ENCODE assay signal across 8 mouse cellular contexts in genomic region chr2:49620626-49621117, GRCm38 (mm10). TPM values are rescaled to one million over a fixed set of nuclear protein-coding genes. Genes with fewer than 3 reads are reported as not detected.
A peak's percentile ranks its signal among the peaks of the same experiment; 100 is the strongest.
DNase-seq lines count a peak whose midpoint lies in the region; ATAC-seq and TF ChIP-seq lines count a peak whose summit lies in the region.

No protein-coding gene starts in this region.

- H3K9me3 ChIP-seq in hindbrain, embryonic 11.5 days (ENCODE audit: control insufficient read depth, low read length): no peaks in the 10 kb centered on the region
- H3K9me3 ChIP-seq in limb, embryonic 14.5 days (ENCODE audit: control insufficient read depth, low read length): no peaks in the 10 kb centered on the region
- H3K9me3 ChIP-seq in stomach, embryonic 15.5 days: no peaks in the 10 kb centered on the region

- H3K36me3 ChIP-seq in hindbrain, embryonic 11.5 days (ENCODE audit: control insufficient read depth, insufficient read depth, low read length): no peaks in the 10 kb centered on the region
- H3K36me3 ChIP-seq in limb, embryonic 14.5 days (ENCODE audit: control insufficient read depth, insufficient read depth, low read length): no peaks in the 10 kb centered on the region
- no peaks in the 10 kb centered on the region for H3K36me3 ChIP-seq in stomach, embryonic 15.5 days

- 12% methylated on average over 14 of the region's 14 CpGs for WGBS in hindbrain, embryonic 11.5 days
- 16% methylated on average over 14 of the region's 14 CpGs for WGBS in limb, embryonic 14.5 days
- 22% methylated on average over 14 of the region's 14 CpGs for WGBS in stomach, embryonic 15.5 days

- H3K9ac ChIP-seq in hindbrain, embryonic 11.5 days (ENCODE audit: low read depth, low read length): peak overlapping the region; percentile 93
- no peak overlapping the region for H3K9ac ChIP-seq in limb, embryonic 14.5 days (ENCODE audit: low read depth, low read length, severe bottlenecking)
- no peak overlapping the region for H3K9ac ChIP-seq in stomach, embryonic 15.5 days

- DNase-seq in CD4-positive, CD25-positive, alpha-beta regulatory T cell, adult 2 months (ENCODE audit: low read depth, low spot score): peak; percentile 9
- DNase-seq in cerebellum, postnatal 25 days: peak; percentile 72 to 75
- DNase-seq in hindbrain, embryonic 11.5 days (ENCODE audit: low spot score): peak; percentile 74
- no peak for DNase-seq in limb, embryonic 14.5 days (ENCODE audit: low spot score)
- no peak for DNase-seq in adipocyte (ENCODE audit: low spot score)

- no peaks in the 10 kb centered on the region; the same call in 1 of the 2 replicates for H3K4me1 ChIP-seq in hindbrain, embryonic 11.5 days (replicated peaks; ENCODE audit: control insufficient read depth, insufficient read depth, low read length)
- peaks cover 10% of the 10 kb centered on the region for H3K4me1 ChIP-seq in limb, embryonic 14.5 days (ENCODE audit: control insufficient read depth, insufficient read depth, low read length)
- peaks cover 8% of the 10 kb centered on the region for H3K4me1 ChIP-seq in stomach, embryonic 15.5 days

- no peaks in the 10 kb centered on the region for H3K27me3 ChIP-seq in hindbrain, embryonic 11.5 days (ENCODE audit: control insufficient read depth, insufficient read depth, low read length)
- H3K27me3 ChIP-seq in limb, embryonic 14.5 days (ENCODE audit: control insufficient read depth, insufficient read depth, low read length): no peaks in the 10 kb centered on the region
- H3K27me3 ChIP-seq in stomach, embryonic 15.5 days (replicated peaks): peaks cover 17% of the 10 kb centered on the region

- H3K27ac ChIP-seq in hindbrain, embryonic 11.5 days (ENCODE audit: low read depth, low read length): peak overlapping the region; percentile 75
- H3K27ac ChIP-seq in limb, embryonic 14.5 days (replicated peaks; ENCODE audit: low read depth, low read length): no peak overlapping the region
- no peak overlapping the region for H3K27ac ChIP-seq in stomach, embryonic 15.5 days

- TF ChIP-seq POLR2A in limb, embryonic 14.5 days (IDR thresholded peaks at IDR 0.05; ENCODE audit: borderline replicate concordance, extremely low read depth, insufficient read depth, insufficient read length): no peak

- H3K4me3 ChIP-seq in hindbrain, embryonic 11.5 days (ENCODE audit: low read depth, low read length): peak overlapping the region; percentile 83
- peak overlapping the region; percentile 69 for H3K4me3 ChIP-seq in limb, embryonic 14.5 days (replicated peaks; ENCODE audit: low read length)
- H3K4me3 ChIP-seq in stomach, embryonic 15.5 days (replicated peaks): peak overlapping the region; percentile 65; the same call in 1 of the 2 replicates

- H3K4me2 ChIP-seq in hindbrain, embryonic 11.5 days (replicated peaks; ENCODE audit: low read depth, low read length): peak overlapping the region; percentile 57
- peak overlapping the region; percentile 89 for H3K4me2 ChIP-seq in limb, embryonic 14.5 days (replicated peaks; ENCODE audit: low read depth, low read length, severe bottlenecking)
- H3K4me2 ChIP-seq in stomach, embryonic 15.5 days: peak overlapping the region; percentile 92; the same call in 1 of the 2 replicates

- ATAC-seq in CD4-positive, CD25-positive, alpha-beta regulatory T cell, adult 4 months: no peak
- peak; percentile 81 for ATAC-seq in hindbrain, embryonic 11.5 days (ENCODE audit: low FRiP score)
- ATAC-seq in limb, embryonic 14.5 days (ENCODE audit: low FRiP score, low read depth): no peak
- ATAC-seq in stomach, embryonic 15.5 days (ENCODE audit: insufficient read depth, low FRiP score, low read depth): no peak
- ATAC-seq in megakaryocyte, adult 5-6 weeks (ENCODE audit: poor library complexity, severe bottlenecking): no peak

RNA-seq across cellular contexts. Expression of gene Kif5c, which starts 1.6 kb away (rescaled TPM):
- polyA plus RNA-seq in CD4-positive, CD25-positive, alpha-beta regulatory T cell, adult 4 months (2017; shearing (Covaris generic)): 1 to 10 TPM; 2.0 to 2.1 TPM
- 112 and 115 TPM in 2 replicates for polyA plus RNA-seq in hindbrain, embryonic 11.5 days (2014; fragmentation: Nextera tagmentation; extraction: Ambion mirVana)
- polyA plus RNA-seq in limb, embryonic 14.5 days (2012; rRNA removed): 4.9 and 5.3 TPM in 2 replicates
- polyA plus RNA-seq in limb, embryonic 14.5 days (2014; fragmentation: Nextera tagmentation; extraction: Ambion mirVana): 4.5 and 5.8 TPM in 2 replicates
- 7.1 and 7.2 TPM in 2 replicates for polyA plus RNA-seq in stomach, embryonic 15.5 days (2015; fragmentation: Nextera tagmentation; extraction: Ambion mirVana)
- total RNA-seq in megakaryocyte, adult 5-6 weeks (2015): 0.13 and 0.16 TPM in 2 replicates
- total RNA-seq in megakaryocyte, adult 5-6 weeks (2017): 0.15 and 0.28 TPM in 2 replicates

Comparison
In these comparisons a context has a peak if more than half of its experiments do, and no peak if none do; other contexts are left out.
1. DNase-seq: peak in CD4-positive, CD25-positive, alpha-beta regulatory T cell, adult 2 months (single experiment), cerebellum, postnatal 25 days (2 of 2) and hindbrain, embryonic 11.5 days (single experiment); none in limb, embryonic 14.5 days (single experiment) and adipocyte (single experiment).
2. RNA of gene Kif5c, which starts 1.6 kb away (polyA plus RNA-seq): 112 to 115 TPM in hindbrain, embryonic 11.5 days; 7.1 to 7.2 TPM in stomach, embryonic 15.5 days, 4.5 to 5.8 TPM in limb, embryonic 14.5 days and 2.0 to 2.1 TPM in CD4-positive, CD25-positive, alpha-beta regulatory T cell, adult 4 months; every median in the first group is over 10 times any median in the second.
3. Peak in every context shown above with its lines, with median percentiles within 50 percentile points of each other: H3K4me2 ChIP-seq and H3K4me3 ChIP-seq.